ENCODE assay signal across 13 mouse cellular contexts in the genomic region with DNA sequence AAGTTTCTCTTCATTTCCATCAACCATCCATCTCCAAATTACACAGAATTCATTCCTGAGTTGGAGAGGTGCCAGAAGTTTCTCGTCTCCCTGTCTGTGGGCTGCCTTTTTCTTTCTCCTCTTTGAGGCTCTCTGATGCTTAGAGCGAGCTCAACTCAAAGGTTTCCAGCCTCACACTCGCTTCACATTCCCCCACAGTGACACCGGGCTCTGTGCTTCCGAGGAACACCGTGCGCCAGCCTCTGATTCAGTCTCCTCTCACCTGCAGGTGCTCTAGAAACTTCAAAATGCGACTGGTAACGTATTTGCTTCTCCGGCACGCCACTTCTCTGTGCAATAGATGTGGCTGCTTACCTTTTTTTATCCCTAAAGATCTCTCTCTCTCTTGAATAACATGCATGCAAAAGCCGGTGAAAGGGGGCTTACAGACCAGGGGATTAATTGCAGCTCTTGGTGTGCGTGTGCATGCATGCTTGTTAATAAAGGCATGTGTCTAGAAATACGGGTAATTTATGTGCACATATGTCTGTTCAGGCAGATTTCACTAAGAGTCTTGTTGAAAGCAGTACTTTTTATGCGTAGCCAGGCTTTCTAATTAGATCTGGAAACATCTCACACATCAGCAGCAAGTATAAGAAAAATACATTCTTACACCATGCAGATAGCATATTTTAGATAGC. TPM values are rescaled to one million over a fixed set of nuclear protein-coding genes. Genes with fewer than 3 reads are reported as not detected.
DNase-seq lines count a peak whose midpoint lies in the region; ATAC-seq and TF ChIP-seq lines count a peak whose summit lies in the region.
"Had no signal": no experiment of that assay in that cellular context is flagged by ENCODE, and none has a peak within 500 bp of the region (broad histone marks: within the 10 kb centered on the region; RNA-seq: fewer than 3 reads in every experiment).

A gene (plus strand): TSS at position 195 of the 680 bp plus-strand sequence.
A gene (plus strand): TSS at position 207 of the 680 bp plus-strand sequence.

- peak within 1 kb of the TSS; percentile 41 for H3K4me3 ChIP-seq in hindbrain, embryonic 16.5 days (ENCODE audit: low read length)
- H3K4me3 ChIP-seq in midbrain, embryonic 11.5 days (ENCODE audit: low read depth, low read length), result no peak within 1 kb of the TSS
- H3K4me3 ChIP-seq in stomach, postnatal 0 days (ENCODE audit: low read depth, low read length), result no peak within 1 kb of the TSS
- H3K4me3 ChIP-seq in lung, adult 2 months (replicated peaks; ENCODE audit: extremely low read depth, low read depth, low read length), result no peak within 1 kb of the TSS
- H3K4me3 ChIP-seq: gastrocnemius, adult 2 months had no signal

- TF ChIP-seq POLR2A in lung, adult 2 months (IDR thresholded peaks at IDR 0.05; ENCODE audit: borderline replicate concordance, extremely low read depth, low read depth, low read length), result no peak

- no peaks in the 10 kb centered on the region for H3K27me3 ChIP-seq in hindbrain, embryonic 16.5 days (replicated peaks; ENCODE audit: control insufficient read depth, insufficient read depth, low read length)
- H3K27me3 ChIP-seq in midbrain, embryonic 11.5 days (ENCODE audit: control insufficient read depth, insufficient read depth, low read length), result no peaks in the 10 kb centered on the region
- H3K27me3 ChIP-seq in stomach, postnatal 0 days (ENCODE audit: control insufficient read depth, insufficient read depth, low read length), result no peaks in the 10 kb centered on the region

- H3K9ac ChIP-seq in hindbrain, embryonic 16.5 days (ENCODE audit: low read depth, low read length), result peak within 1 kb of the TSS; percentile 65
- peak within 1 kb of the TSS; percentile 29 for H3K9ac ChIP-seq in midbrain, embryonic 11.5 days (ENCODE audit: low read length)
- no peak within 1 kb of the TSS for H3K9ac ChIP-seq in stomach, postnatal 0 days (ENCODE audit: low read length)

- WGBS in hindbrain, embryonic 16.5 days, result 33% methylated on average over 15 of the region's 15 CpGs
- 59% methylated on average over 15 of the region's 15 CpGs for WGBS in midbrain, embryonic 11.5 days
- 46% methylated on average over 15 of the region's 15 CpGs for WGBS in stomach, postnatal 0 days
- 55% methylated on average over 15 of the region's 15 CpGs for WGBS in lung, adult 2 months

- DNase-seq in NIH3T3 (ENCODE audit: low read depth), result peak; percentile 1
- DNase-seq in brain, adult 2 months (ENCODE audit: low read depth, low spot score), result peak; percentile 67
- DNase-seq in midbrain, embryonic 11.5 days (ENCODE audit: low spot score, missing footprints), result no peak
- DNase-seq in stomach, postnatal 0 days (ENCODE audit: low spot score), result no peak
- no peak for DNase-seq in lung, adult 2 months
- DNase-seq in natural killer cell, adult 2 months (ENCODE audit: low spot score in 2 of 2), result no peak
- DNase-seq: cerebellum, adult 9-11 months; gastrocnemius, adult 2 months; lung, adult 18-20 months; retina, postnatal 1 day had no signal

- no peak for TF ChIP-seq CTCF in stomach, postnatal 0 days (IDR thresholded peaks at IDR 0.05; ENCODE audit: low read depth)
- TF ChIP-seq CTCF in lung, adult 2 months (IDR thresholded peaks at IDR 0.05; ENCODE audit: insufficient read depth, low read length), result no peak

- peak within 1 kb of the TSS; percentile 71 for H3K27ac ChIP-seq in hindbrain, embryonic 16.5 days (ENCODE audit: low read depth, low read length)
- H3K27ac ChIP-seq in midbrain, embryonic 11.5 days (ENCODE audit: low read depth, low read length), result peak within 1 kb of the TSS; percentile 58
- H3K27ac ChIP-seq in stomach, postnatal 0 days (replicated peaks), result no peak within 1 kb of the TSS
- H3K27ac ChIP-seq: gastrocnemius, adult 2 months had no signal

- TF ChIP-seq EP300 in stomach, postnatal 0 days (optimal IDR thresholded peaks at IDR 0.05), result no peak

- H3K36me3 ChIP-seq in hindbrain, embryonic 16.5 days (ENCODE audit: control insufficient read depth, insufficient read depth, low read length), result no peaks in the 10 kb centered on the region
- H3K36me3 ChIP-seq in midbrain, embryonic 11.5 days (ENCODE audit: control insufficient read depth, insufficient read depth, low read length), result no peaks in the 10 kb centered on the region
- no peaks in the 10 kb centered on the region for H3K36me3 ChIP-seq in stomach, postnatal 0 days (ENCODE audit: control insufficient read depth, insufficient read depth, low read length)

- ATAC-seq in hindbrain, embryonic 16.5 days, result peak; percentile 70
- ATAC-seq in midbrain, embryonic 11.5 days (ENCODE audit: low FRiP score), result peak; percentile 40; the same call in 1 of the 2 replicates
- no peak for ATAC-seq in inflammation-experienced regulatory T-cells, adult 6 months
- ATAC-seq in stomach, postnatal 0 days (ENCODE audit: low FRiP score, low TSS enrichment), result no peak

- peak within 1 kb of the TSS; percentile 62 for H3K4me2 ChIP-seq in hindbrain, embryonic 16.5 days (ENCODE audit: low read length)
- peak within 1 kb of the TSS; percentile 21 for H3K4me2 ChIP-seq in midbrain, embryonic 11.5 days
- H3K4me2 ChIP-seq in stomach, postnatal 0 days (replicated peaks; ENCODE audit: low read depth), result no peak within 1 kb of the TSS

- no peaks in the 10 kb centered on the region for H3K9me3 ChIP-seq in hindbrain, embryonic 16.5 days (ENCODE audit: control insufficient read depth, low read length)
- no peaks in the 10 kb centered on the region for H3K9me3 ChIP-seq in midbrain, embryonic 11.5 days (ENCODE audit: control insufficient read depth, low read length)
- H3K9me3 ChIP-seq in stomach, postnatal 0 days (ENCODE audit: control insufficient read depth, low read length), result no peaks in the 10 kb centered on the region

- peaks cover 11% of the 10 kb centered on the region; the same call in 1 of the 2 replicates for H3K4me1 ChIP-seq in hindbrain, embryonic 16.5 days (ENCODE audit: control insufficient read depth, insufficient read depth, low read depth, low read length)
- peaks cover 4% of the 10 kb centered on the region; the same call in 1 of the 2 replicates for H3K4me1 ChIP-seq in midbrain, embryonic 11.5 days (ENCODE audit: control insufficient read depth, insufficient read depth, low read length)
- no peaks in the 10 kb centered on the region for H3K4me1 ChIP-seq in stomach, postnatal 0 days (replicated peaks; ENCODE audit: control insufficient read depth, insufficient read depth)
- no peaks in the 10 kb centered on the region for H3K4me1 ChIP-seq in lung, adult 2 months (ENCODE audit: control insufficient read depth, insufficient read depth, low read length)

RNA-seq across cellular contexts. Expression of the first gene that starts in this region (rescaled TPM):
- 0.61 and 1.2 TPM in 2 replicates for polyA plus RNA-seq in hindbrain, embryonic 16.5 days (2015; fragmentation: Nextera tagmentation; extraction: Ambion mirVana)
- polyA plus RNA-seq in midbrain, embryonic 11.5 days (2014; fragmentation: Nextera tagmentation; extraction: Ambion mirVana), result 0.23 and 0.34 TPM in 2 replicates
- polyA plus RNA-seq in inflammation-experienced regulatory T-cells, adult 6 months (2017; shearing (Covaris generic)), result not detected
- not detected in 2 replicates for polyA plus RNA-seq in stomach, postnatal 0 days (2015; fragmentation: Nextera tagmentation; extraction: Ambion mirVana)
- not detected in 2 replicates for polyA plus RNA-seq in lung, adult 2 months (2012; rRNA removed)
- polyA plus RNA-seq: intestine, embryonic 14.5 days had no signal

RNA-seq across cellular contexts. Expression of the second gene that starts in this region (rescaled TPM):
- polyA plus RNA-seq in hindbrain, embryonic 16.5 days (2015; fragmentation: Nextera tagmentation; extraction: Ambion mirVana), result 4.8 and 5.1 TPM in 2 replicates
- polyA plus RNA-seq in midbrain, embryonic 11.5 days (2014; fragmentation: Nextera tagmentation; extraction: Ambion mirVana), result 2.6 and 3.5 TPM in 2 replicates
- not detected for polyA plus RNA-seq in inflammation-experienced regulatory T-cells, adult 6 months (2017; shearing (Covaris generic))
- polyA plus RNA-seq in stomach, postnatal 0 days (2015; fragmentation: Nextera tagmentation; extraction: Ambion mirVana), result 0.08 and 0.53 TPM in 2 replicates
- polyA plus RNA-seq in lung, adult 2 months (2012; rRNA removed), result not detected in 2 replicates
- polyA plus RNA-seq: intestine, embryonic 14.5 days had no signal

Comparison
In these comparisons a context has a peak if more than half of its experiments do, and no peak if none do; other contexts are left out.
1. DNase-seq: peak in NIH3T3 (single experiment) and brain, adult 2 months (single experiment); none in midbrain, embryonic 11.5 days (single experiment), stomach, postnatal 0 days (single experiment), lung, adult 2 months (single experiment) and natural killer cell, adult 2 months (0 of 2).
2. ATAC-seq: peak in hindbrain, embryonic 16.5 days (single experiment) and midbrain, embryonic 11.5 days (single experiment); none in inflammation-experienced regulatory T-cells, adult 6 months (single experiment) and stomach, postnatal 0 days (single experiment).